Mouse (Mus musculus): ENCODE results near the gene Pip4k2c. TPM values are rescaled to one million over a fixed set of nuclear protein-coding genes. Genes with fewer than 3 reads are reported as not detected.
"Not testable (repeated sequence)": the region's sequence is repeated elsewhere in the genome, so short reads cannot be mapped to it uniquely, and the experiment has no call there.

Pip4k2c gene
- polyA plus RNA-seq, 1 experiment = 22.5 TPM

GRCm38 (mm10) chr10:127154652-127155051 lies 56.7 kb downstream of the Pip4k2c start:
- H3K79me2 ChIP-seq (ENCODE audit: control insufficient read depth, insufficient read depth) = no peaks in the 10 kb centered on the region
- H3ac ChIP-seq (ENCODE audit: control insufficient read depth, insufficient read length) = no peak overlapping the region
- TF ChIP-seq MAX (IDR thresholded peaks at IDR 0.05; ENCODE audit: low read depth) = no peak
- TF ChIP-seq USF1 (IDR thresholded peaks at IDR 0.05; ENCODE audit: low read depth) = no peak
- TF ChIP-seq MYOD1 (IDR thresholded peaks at IDR 0.05; ENCODE audit: control insufficient read depth in 1 of 3, insufficient read length in 2 of 3, low read depth in 2 of 3) = no peak
- TF ChIP-seq TCF12 (IDR thresholded peaks at IDR 0.05; ENCODE audit: insufficient read depth, poor library complexity, severe bottlenecking) = no peak
- TF ChIP-seq POLR2A (IDR thresholded peaks at IDR 0.05; ENCODE audit: insufficient read length, low read depth) = no peak
- TF ChIP-seq CEBPB (IDR thresholded peaks at IDR 0.05; ENCODE audit: insufficient read depth, poor library complexity, severe bottlenecking) = no peak
- TF ChIP-seq SRF (IDR thresholded peaks at IDR 0.05; ENCODE audit: control insufficient read depth, insufficient read length, low read depth) = no peak
- H3K4me3 ChIP-seq = no peak overlapping the region
- H3K36me3 ChIP-seq (ENCODE audit: control insufficient read depth, insufficient read depth) = no peaks in the 10 kb centered on the region
- no peak overlapping the region for H3K4me2 ChIP-seq (ENCODE audit: low read depth)
- no peaks in the 10 kb centered on the region for H3K27me3 ChIP-seq (ENCODE audit: control insufficient read depth, insufficient read depth, insufficient read length)

GRCm38 (mm10) chr10:127154241-127154640 lies 57.1 kb downstream of the Pip4k2c start:
- H3K79me2 ChIP-seq (ENCODE audit: control insufficient read depth, insufficient read depth) = no peaks in the 10 kb centered on the region
- no peak overlapping the region for H3K4me3 ChIP-seq
- no peak overlapping the region for H3K4me2 ChIP-seq (ENCODE audit: low read depth)
- H3ac ChIP-seq (ENCODE audit: control insufficient read depth, insufficient read length) = no peak overlapping the region
- no peak for TF ChIP-seq E2F4 (IDR thresholded peaks at IDR 0.05; ENCODE audit: insufficient read depth)
- TF ChIP-seq USF1 (IDR thresholded peaks at IDR 0.05; ENCODE audit: low read depth) = no peak
- TF ChIP-seq POLR2AphosphoS2 (IDR thresholded peaks at IDR 0.05; ENCODE audit: insufficient read length, low read depth) = no peak
- no peak for TF ChIP-seq SRF (IDR thresholded peaks at IDR 0.05; ENCODE audit: control insufficient read depth, insufficient read length, low read depth)
- TF ChIP-seq REST (IDR thresholded peaks at IDR 0.05; ENCODE audit: insufficient read depth, insufficient read length) = no peak
- TF ChIP-seq MYOD1 (IDR thresholded peaks at IDR 0.05; ENCODE audit: control insufficient read depth in 1 of 3, insufficient read length in 2 of 3, low read depth in 2 of 3) = no peak
- no peak for TF ChIP-seq CEBPB (IDR thresholded peaks at IDR 0.05; ENCODE audit: insufficient read depth, poor library complexity, severe bottlenecking)
- TF ChIP-seq MYOG (IDR thresholded peaks at IDR 0.05; ENCODE audit: control insufficient read depth in 1 of 3, insufficient read depth in 1 of 3, insufficient read length in 2 of 3, low read depth in 2 of 3) = no peak
- no peak for TF ChIP-seq TCF3 (IDR thresholded peaks at IDR 0.05; ENCODE audit: insufficient read length, low read depth)
- no peak for TF ChIP-seq POLR2A (IDR thresholded peaks at IDR 0.05; ENCODE audit: insufficient read length, low read depth)
- no peaks in the 10 kb centered on the region for H3K27me3 ChIP-seq (ENCODE audit: control insufficient read depth, insufficient read depth, insufficient read length)
- no peaks in the 10 kb centered on the region for H3K36me3 ChIP-seq (ENCODE audit: control insufficient read depth, insufficient read depth)

DNA sequence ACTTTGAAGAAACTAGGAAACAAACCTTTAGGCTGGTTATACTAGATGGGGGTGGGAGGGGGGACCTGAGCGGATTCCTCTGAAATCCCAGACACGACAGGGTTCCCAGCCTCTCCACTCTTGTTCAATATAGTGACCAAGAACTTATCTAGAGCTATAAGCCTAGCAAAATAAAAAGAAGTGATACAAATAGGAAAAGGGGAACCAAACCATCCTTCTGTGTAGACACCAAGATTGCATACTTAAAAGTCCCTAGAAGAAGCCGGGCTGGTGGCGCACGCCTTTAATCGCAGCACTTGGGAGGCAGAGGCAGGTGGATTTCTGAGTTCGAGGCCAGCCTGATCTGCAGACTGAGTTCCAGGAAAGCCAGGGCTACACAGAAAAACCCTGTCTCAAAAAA lies 58.1 kb downstream of the Pip4k2c start:
- no peak for TF ChIP-seq MYOD1 (IDR thresholded peaks at IDR 0.05; ENCODE audit: control insufficient read depth in 1 of 3, insufficient read length in 2 of 3, low read depth in 2 of 3)
- TF ChIP-seq POLR2A (IDR thresholded peaks at IDR 0.05; ENCODE audit: insufficient read length, low read depth) = no peak
- TF ChIP-seq TCF12 (IDR thresholded peaks at IDR 0.05; ENCODE audit: insufficient read depth, poor library complexity, severe bottlenecking) = no peak
- no peak for TF ChIP-seq MAX (IDR thresholded peaks at IDR 0.05; ENCODE audit: low read depth)
- no peak for TF ChIP-seq CEBPB (IDR thresholded peaks at IDR 0.05; ENCODE audit: insufficient read depth, poor library complexity, severe bottlenecking)
- no peak for TF ChIP-seq TCF3 (IDR thresholded peaks at IDR 0.05; ENCODE audit: insufficient read length, low read depth)
- TF ChIP-seq E2F4 (IDR thresholded peaks at IDR 0.05; ENCODE audit: insufficient read depth) = no peak
- no peak for TF ChIP-seq SRF (IDR thresholded peaks at IDR 0.05; ENCODE audit: control insufficient read depth, insufficient read length, low read depth)
- no peak for TF ChIP-seq POLR2AphosphoS2 (IDR thresholded peaks at IDR 0.05; ENCODE audit: insufficient read length, low read depth)
- no peak for TF ChIP-seq USF1 (IDR thresholded peaks at IDR 0.05; ENCODE audit: low read depth)
- no peak for TF ChIP-seq MYOG (IDR thresholded peaks at IDR 0.05; ENCODE audit: control insufficient read depth in 1 of 3, insufficient read depth in 1 of 3, insufficient read length in 2 of 3, low read depth in 2 of 3)
- no peak for TF ChIP-seq REST (IDR thresholded peaks at IDR 0.05; ENCODE audit: insufficient read depth, insufficient read length)
- Histone ChIP-seq H3ac (ENCODE audit: control insufficient read depth, insufficient read length) (no peak overlapping the region), H3K4me2 (ENCODE audit: low read depth) (no peak overlapping the region)

GRCm38 (mm10) chr10:127152556-127152955 lies 58.8 kb downstream of the Pip4k2c start:
- not testable (repeated sequence) for H3K79me2 ChIP-seq (ENCODE audit: control insufficient read depth, insufficient read depth); H3K36me3 ChIP-seq (ENCODE audit: control insufficient read depth, insufficient read depth); H3K27me3 ChIP-seq (ENCODE audit: control insufficient read depth, insufficient read depth, insufficient read length); H3ac ChIP-seq (ENCODE audit: control insufficient read depth, insufficient read length); H3K4me2 ChIP-seq (ENCODE audit: low read depth); H3K4me3 ChIP-seq

More for the DNA sequence above, 58.1 kb downstream of the Pip4k2c start:
- Histone ChIP-seq H3K27me3 (ENCODE audit: control insufficient read depth, insufficient read depth, insufficient read length) (no peaks in the 10 kb centered on the region), H3K4me3 (no peak overlapping the region), H3K79me2 (ENCODE audit: control insufficient read depth, insufficient read depth) (no peaks in the 10 kb centered on the region), H3K36me3 (ENCODE audit: control insufficient read depth, insufficient read depth) (no peaks in the 10 kb centered on the region)

DNA sequence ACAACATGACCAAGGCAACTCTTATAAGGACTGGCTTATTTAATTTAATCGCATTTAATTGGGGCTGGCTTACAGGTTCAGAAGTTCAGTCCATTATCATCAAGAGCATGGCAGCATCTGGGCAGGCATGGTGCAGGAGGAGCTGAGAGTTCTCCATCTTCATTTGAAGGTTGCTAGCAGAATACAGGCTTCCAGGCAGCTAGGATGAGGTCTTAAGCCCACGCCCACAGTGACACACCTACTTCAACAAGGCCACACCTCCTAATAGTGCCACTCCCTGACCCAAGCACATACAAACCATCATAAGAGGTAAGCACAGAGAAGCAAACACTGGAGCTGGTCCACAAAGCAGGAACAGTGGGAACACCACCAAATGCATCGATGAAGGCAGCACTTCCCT lies 60.2 kb downstream of the Pip4k2c start:
- H3K4me2 ChIP-seq (ENCODE audit: low read depth); H3ac ChIP-seq (ENCODE audit: control insufficient read depth, insufficient read length); H3K36me3 ChIP-seq (ENCODE audit: control insufficient read depth, insufficient read depth); H3K27me3 ChIP-seq (ENCODE audit: control insufficient read depth, insufficient read depth, insufficient read length); H3K4me3 ChIP-seq; H3K79me2 ChIP-seq (ENCODE audit: control insufficient read depth, insufficient read depth): not testable (repeated sequence)

DNA sequence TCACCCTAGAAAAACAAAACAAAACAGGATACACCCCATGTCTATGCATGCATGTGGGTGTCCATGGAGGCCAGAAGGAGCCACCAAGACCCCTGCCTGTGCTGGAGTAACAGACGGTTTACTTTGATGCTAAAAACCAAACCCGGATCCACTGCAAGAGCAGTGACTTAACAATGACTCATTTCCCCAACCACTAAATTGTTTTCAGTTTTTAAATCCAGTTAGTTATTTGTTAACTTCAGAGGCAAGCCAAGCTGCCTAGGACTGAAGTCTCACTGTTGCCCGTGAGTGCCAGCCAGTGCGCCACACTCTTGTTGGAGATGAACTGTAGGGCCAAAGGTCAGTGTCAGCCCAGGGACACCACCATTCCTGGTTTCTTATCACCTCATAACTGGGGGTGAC lies 60.9 kb downstream of the Pip4k2c start:
- Histone ChIP-seq H3K36me3 (ENCODE audit: control insufficient read depth, insufficient read depth) (no peaks in the 10 kb centered on the region), H3ac (ENCODE audit: control insufficient read depth, insufficient read length) (no peak overlapping the region), H3K27me3 (ENCODE audit: control insufficient read depth, insufficient read depth, insufficient read length) (no peaks in the 10 kb centered on the region), H3K79me2 (ENCODE audit: control insufficient read depth, insufficient read depth) (no peaks in the 10 kb centered on the region), H3K4me2 (ENCODE audit: low read depth) (peak overlapping the region; percentile 24), H3K4me3 (no peak overlapping the region)
- no peak for TF ChIP-seq MYOD1 (IDR thresholded peaks at IDR 0.05; ENCODE audit: control insufficient read depth in 1 of 3, insufficient read length in 2 of 3, low read depth in 2 of 3)
- TF ChIP-seq MYOG (IDR thresholded peaks at IDR 0.05; ENCODE audit: control insufficient read depth in 1 of 3, insufficient read depth in 1 of 3, insufficient read length in 2 of 3, low read depth in 2 of 3) = no peak
- TF ChIP-seq MAX (IDR thresholded peaks at IDR 0.05; ENCODE audit: low read depth) = no peak
- no peak for TF ChIP-seq TCF3 (IDR thresholded peaks at IDR 0.05; ENCODE audit: insufficient read length, low read depth)
- TF ChIP-seq POLR2A (IDR thresholded peaks at IDR 0.05; ENCODE audit: insufficient read length, low read depth) = no peak
- TF ChIP-seq POLR2AphosphoS2 (IDR thresholded peaks at IDR 0.05; ENCODE audit: insufficient read length, low read depth) = no peak
- TF ChIP-seq E2F4 (IDR thresholded peaks at IDR 0.05; ENCODE audit: insufficient read depth) = no peak
- no peak for TF ChIP-seq REST (IDR thresholded peaks at IDR 0.05; ENCODE audit: insufficient read depth, insufficient read length)
